Mouse (Mus musculus): ENCODE results near the gene Dop1a. TPM values are rescaled to one million over a fixed set of nuclear protein-coding genes. Genes with fewer than 3 reads are reported as not detected.

The Dop1a gene
- polyA plus RNA-seq, 1 experiment from 2014 or later, result 18.5 TPM

DNA sequence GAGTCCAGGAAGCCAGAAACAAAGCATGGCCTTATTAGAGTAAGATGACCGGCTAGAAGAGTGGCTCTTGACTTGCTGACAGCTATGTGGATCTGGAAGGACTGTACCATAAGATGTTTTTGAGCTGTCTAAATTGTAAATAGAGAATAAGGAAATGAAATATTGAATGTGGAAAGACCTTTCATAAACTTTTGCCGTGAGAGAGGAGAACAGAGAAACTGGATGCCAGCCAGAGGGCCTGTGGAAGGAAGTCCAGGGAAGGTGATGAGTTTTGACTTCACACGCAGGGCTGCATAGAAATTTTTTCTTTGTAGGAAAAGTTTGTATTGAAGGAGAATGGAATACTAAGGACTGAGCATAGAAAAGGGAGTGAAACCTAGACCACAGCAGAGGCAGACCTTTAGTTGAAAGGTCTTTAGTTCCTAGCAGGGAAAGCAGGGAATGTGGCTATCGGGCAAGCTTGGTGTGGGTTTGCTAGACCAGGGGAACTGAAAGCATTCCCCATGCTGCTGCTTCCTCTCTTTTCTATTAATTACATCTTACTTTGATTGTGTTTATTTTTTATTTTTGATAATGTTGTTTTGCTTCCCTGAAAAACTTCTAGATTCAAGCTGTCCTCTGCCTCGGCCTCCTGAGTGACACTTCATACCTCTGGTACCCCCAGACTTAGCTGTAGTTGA lies 11.6 kb downstream of the Dop1a start:
- Histone ChIP-seq H3K4me2 (replicated peaks; ENCODE audit: low read depth, low read length) (no peak overlapping the region), H3K4me1 (ENCODE audit: control insufficient read depth, insufficient read depth, low read length) (no peaks in the 10 kb centered on the region), H3K27ac (ENCODE audit: low read depth, low read length) (no peak overlapping the region), H3K36me3 (ENCODE audit: control insufficient read depth, insufficient read depth, low read length) (no peaks in the 10 kb centered on the region), H3K9me3 (ENCODE audit: control insufficient read depth, low read length) (no peaks in the 10 kb centered on the region), H3K9ac (ENCODE audit: low read depth, low read length) (no peak overlapping the region), H3K27me3 (ENCODE audit: control insufficient read depth, insufficient read depth, low read length) (no peaks in the 10 kb centered on the region), H3K4me3 (ENCODE audit: low read length) (no peak overlapping the region)
- no peak for ATAC-seq (ENCODE audit: low FRiP score, low TSS enrichment)
- 81% methylated on average over 5 of the region's 5 CpGs for WGBS

DNA sequence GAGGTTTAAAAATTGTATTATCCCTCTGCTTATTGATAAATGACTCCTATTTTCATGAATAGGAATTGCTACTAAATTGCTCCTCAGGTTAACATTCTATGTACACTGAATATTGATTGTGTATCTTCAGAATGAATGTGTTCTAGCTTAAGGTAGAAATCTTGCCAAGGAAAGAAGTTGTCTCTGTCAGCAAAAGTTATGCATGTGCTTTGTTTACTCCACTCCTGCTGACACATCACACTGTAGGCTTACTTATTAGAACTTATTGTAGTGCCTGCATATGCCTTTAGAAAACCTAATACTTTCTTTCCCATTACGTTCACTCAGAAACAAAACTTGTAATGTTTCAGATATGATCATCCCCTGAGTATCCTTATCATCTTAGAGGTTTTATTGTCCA lies 15.3 kb downstream of the Dop1a start:
- Histone ChIP-seq H3K27ac (ENCODE audit: low read depth, low read length) (no peak overlapping the region), H3K4me3 (ENCODE audit: low read length) (no peak overlapping the region)
- WGBS, result 94% methylated on average over 1 of the region's 1 CpGs

DNA sequence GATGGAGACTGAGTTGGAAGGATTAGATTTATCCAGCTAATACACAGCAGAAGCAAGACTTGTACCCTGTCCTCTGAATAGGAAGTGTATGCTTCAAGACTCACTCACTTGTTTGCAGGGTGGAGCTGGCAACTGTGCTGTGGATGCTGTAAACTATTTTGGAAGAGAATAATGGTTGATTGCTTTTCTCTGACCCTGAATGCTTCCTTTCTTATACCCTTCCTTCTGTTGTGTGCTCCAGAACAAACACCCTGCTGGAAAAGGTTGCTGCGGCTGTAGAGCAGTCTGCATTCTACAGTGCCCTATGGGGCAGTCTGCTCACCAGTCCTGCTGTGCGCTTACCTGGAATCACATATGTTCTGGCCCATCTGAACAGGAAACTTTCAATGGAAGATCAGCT lies 24.8 kb downstream of the Dop1a start:
- no peak overlapping the region for H3K27ac ChIP-seq (ENCODE audit: low read depth, low read length)
- H3K4me1 ChIP-seq (ENCODE audit: control insufficient read depth, insufficient read depth, low read length), result no peaks in the 10 kb centered on the region
- peaks cover 10% of the 10 kb centered on the region; the same call in 1 of the 2 replicates for H3K36me3 ChIP-seq (ENCODE audit: control insufficient read depth, insufficient read depth, low read length)
- no peak overlapping the region for H3K4me3 ChIP-seq (ENCODE audit: low read length)
- H3K4me2 ChIP-seq (replicated peaks; ENCODE audit: low read depth, low read length), result no peak overlapping the region
- ATAC-seq (ENCODE audit: low FRiP score, low TSS enrichment), result no peak
- H3K9ac ChIP-seq (ENCODE audit: low read depth, low read length), result no peak overlapping the region
- WGBS, result 96% methylated on average over 2 of the region's 2 CpGs
- no peaks in the 10 kb centered on the region for H3K9me3 ChIP-seq (ENCODE audit: control insufficient read depth, low read length)
- no peaks in the 10 kb centered on the region for H3K27me3 ChIP-seq (ENCODE audit: control insufficient read depth, insufficient read depth, low read length)

More for the DNA sequence above, 15.3 kb downstream of the Dop1a start:
- no peak for ATAC-seq (ENCODE audit: low FRiP score, low TSS enrichment)
- H3K9me3 ChIP-seq (ENCODE audit: control insufficient read depth, low read length), result no peaks in the 10 kb centered on the region
- H3K9ac ChIP-seq (ENCODE audit: low read depth, low read length), result no peak overlapping the region
- no peaks in the 10 kb centered on the region for H3K4me1 ChIP-seq (ENCODE audit: control insufficient read depth, insufficient read depth, low read length)
- H3K4me2 ChIP-seq (replicated peaks; ENCODE audit: low read depth, low read length), result no peak overlapping the region
- H3K36me3 ChIP-seq (ENCODE audit: control insufficient read depth, insufficient read depth, low read length), result no peaks in the 10 kb centered on the region
- H3K27me3 ChIP-seq (ENCODE audit: control insufficient read depth, insufficient read depth, low read length), result no peaks in the 10 kb centered on the region

DNA sequence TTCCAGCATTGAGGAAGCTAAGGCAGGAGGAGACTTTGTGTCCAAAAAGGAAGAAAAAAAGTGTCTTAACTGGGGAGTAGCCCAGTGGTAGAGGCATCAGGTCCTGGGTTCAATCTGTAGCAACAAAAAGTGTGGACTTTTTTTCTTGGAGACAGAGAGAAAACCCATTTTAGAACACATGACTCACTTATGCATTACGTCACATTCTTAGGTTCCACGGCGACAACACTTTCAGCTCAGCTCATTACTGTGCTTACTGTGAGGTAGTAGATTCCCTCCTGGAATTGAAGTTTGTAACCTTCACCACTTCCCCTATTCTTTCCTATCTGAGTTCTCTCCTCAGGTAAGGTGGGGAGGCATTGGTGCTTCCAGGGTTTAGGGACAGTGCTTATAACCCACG lies 29.3 kb downstream of the Dop1a start:
- ATAC-seq (ENCODE audit: low FRiP score, low TSS enrichment), result no peak
- Histone ChIP-seq H3K9ac (ENCODE audit: low read depth, low read length) (no peak overlapping the region), H3K4me1 (ENCODE audit: control insufficient read depth, insufficient read depth, low read length) (no peaks in the 10 kb centered on the region), H3K4me2 (replicated peaks; ENCODE audit: low read depth, low read length) (no peak overlapping the region), H3K36me3 (ENCODE audit: control insufficient read depth, insufficient read depth, low read length) (peaks cover 13% of the 10 kb centered on the region; the same call in 1 of the 2 replicates), H3K27me3 (ENCODE audit: control insufficient read depth, insufficient read depth, low read length) (no peaks in the 10 kb centered on the region), H3K4me3 (ENCODE audit: low read length) (no peak overlapping the region), H3K27ac (ENCODE audit: low read depth, low read length) (no peak overlapping the region), H3K9me3 (ENCODE audit: control insufficient read depth, low read length) (no peaks in the 10 kb centered on the region)
- 95% methylated on average over 4 of the region's 4 CpGs for WGBS

DNA sequence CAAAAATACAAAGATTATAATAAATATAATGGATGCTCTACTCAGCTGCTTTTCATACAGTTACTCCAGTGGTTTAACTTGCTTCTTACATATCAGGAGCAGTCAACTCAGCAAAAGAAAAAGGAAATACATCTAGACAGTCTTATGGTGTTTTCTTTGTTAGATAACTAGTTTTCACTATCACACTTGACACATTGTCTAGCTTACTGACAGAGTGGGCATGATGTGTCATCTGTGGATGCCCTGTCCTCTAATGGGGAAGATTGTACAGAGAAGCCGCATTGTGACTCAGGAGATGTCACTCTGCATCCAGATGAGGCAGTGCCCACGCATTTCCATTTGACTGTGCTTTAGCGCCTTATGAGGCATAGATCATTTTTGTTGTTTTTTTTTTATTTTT lies 32.1 kb downstream of the Dop1a start:
- Histone ChIP-seq H3K36me3 (ENCODE audit: control insufficient read depth, insufficient read depth, low read length) (peaks cover 6% of the 10 kb centered on the region; the same call in 1 of the 2 replicates), H3K4me3 (ENCODE audit: low read length) (no peak overlapping the region), H3K27me3 (ENCODE audit: control insufficient read depth, insufficient read depth, low read length) (no peaks in the 10 kb centered on the region), H3K27ac (ENCODE audit: low read depth, low read length) (no peak overlapping the region), H3K4me1 (ENCODE audit: control insufficient read depth, insufficient read depth, low read length) (no peaks in the 10 kb centered on the region), H3K9ac (ENCODE audit: low read depth, low read length) (no peak overlapping the region), H3K9me3 (ENCODE audit: control insufficient read depth, low read length) (no peaks in the 10 kb centered on the region), H3K4me2 (replicated peaks; ENCODE audit: low read depth, low read length) (no peak overlapping the region)
- WGBS, result 97% methylated on average over 3 of the region's 3 CpGs
- no peak for ATAC-seq (ENCODE audit: low FRiP score, low TSS enrichment)

DNA sequence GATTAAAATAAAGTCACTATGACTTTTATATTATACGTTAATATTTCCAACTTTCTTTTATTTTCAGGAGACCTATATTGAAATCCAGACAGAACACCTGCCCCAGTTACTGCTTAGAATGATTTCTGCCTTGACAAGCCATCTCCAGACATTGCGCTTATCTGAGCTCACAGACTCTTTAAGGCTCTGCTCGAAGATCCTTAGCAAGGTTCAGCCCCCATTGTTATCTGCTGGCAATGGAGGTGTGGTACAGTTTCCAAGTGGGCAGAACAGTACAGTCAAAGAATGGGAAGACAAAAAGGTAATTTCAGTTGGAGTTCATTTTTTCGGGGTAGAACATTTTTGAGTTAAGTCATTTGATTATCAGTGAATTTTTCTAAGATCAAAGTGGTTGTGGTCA lies 40.5 kb downstream of the Dop1a start:
- no peak for ATAC-seq (ENCODE audit: low FRiP score, low TSS enrichment)
- Histone ChIP-seq H3K27me3 (ENCODE audit: control insufficient read depth, insufficient read depth, low read length) (no peaks in the 10 kb centered on the region), H3K36me3 (ENCODE audit: control insufficient read depth, insufficient read depth, low read length) (peaks cover 5% of the 10 kb centered on the region), H3K9ac (ENCODE audit: low read depth, low read length) (no peak overlapping the region), H3K4me2 (replicated peaks; ENCODE audit: low read depth, low read length) (no peak overlapping the region), H3K27ac (ENCODE audit: low read depth, low read length) (no peak overlapping the region), H3K4me1 (ENCODE audit: control insufficient read depth, insufficient read depth, low read length) (no peaks in the 10 kb centered on the region), H3K4me3 (ENCODE audit: low read length) (no peak overlapping the region), H3K9me3 (ENCODE audit: control insufficient read depth, low read length) (no peaks in the 10 kb centered on the region)
- WGBS, result 94% methylated on average over 4 of the region's 4 CpGs

DNA sequence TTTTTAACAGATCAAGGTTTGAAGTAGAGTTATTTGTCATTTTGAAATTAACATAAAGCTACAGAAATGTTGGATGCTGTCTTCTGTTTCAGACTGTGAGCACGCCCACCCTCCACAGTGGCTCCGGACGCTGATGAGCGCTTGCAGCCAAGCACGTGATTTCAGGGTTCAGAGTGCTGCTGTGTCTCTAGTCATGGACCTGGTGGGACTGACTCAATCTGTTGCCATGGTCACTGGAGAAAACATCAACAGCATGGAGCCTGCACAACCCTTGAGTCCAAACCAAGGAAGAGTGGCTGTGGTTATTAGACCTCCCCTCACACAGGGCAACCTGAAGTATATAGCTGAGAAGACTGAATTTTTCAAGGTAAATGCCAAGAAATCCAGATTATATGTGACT lies 46.8 kb downstream of the Dop1a start:
- H3K9ac ChIP-seq (ENCODE audit: low read depth, low read length), result no peak overlapping the region
- H3K9me3 ChIP-seq (ENCODE audit: control insufficient read depth, low read length), result no peaks in the 10 kb centered on the region
- no peaks in the 10 kb centered on the region for H3K27me3 ChIP-seq (ENCODE audit: control insufficient read depth, insufficient read depth, low read length)
- no peaks in the 10 kb centered on the region for H3K4me1 ChIP-seq (ENCODE audit: control insufficient read depth, insufficient read depth, low read length)
- H3K36me3 ChIP-seq (ENCODE audit: control insufficient read depth, insufficient read depth, low read length), result peaks cover 37% of the 10 kb centered on the region
- no peak for ATAC-seq (ENCODE audit: low FRiP score, low TSS enrichment)
- H3K4me2 ChIP-seq (replicated peaks; ENCODE audit: low read depth, low read length), result no peak overlapping the region
- H3K27ac ChIP-seq (ENCODE audit: low read depth, low read length), result no peak overlapping the region
- whole genome bisulfite sequencing, result 81% methylated on average over 5 of the region's 5 CpGs
- no peak overlapping the region for H3K4me3 ChIP-seq (ENCODE audit: low read length)

DNA sequence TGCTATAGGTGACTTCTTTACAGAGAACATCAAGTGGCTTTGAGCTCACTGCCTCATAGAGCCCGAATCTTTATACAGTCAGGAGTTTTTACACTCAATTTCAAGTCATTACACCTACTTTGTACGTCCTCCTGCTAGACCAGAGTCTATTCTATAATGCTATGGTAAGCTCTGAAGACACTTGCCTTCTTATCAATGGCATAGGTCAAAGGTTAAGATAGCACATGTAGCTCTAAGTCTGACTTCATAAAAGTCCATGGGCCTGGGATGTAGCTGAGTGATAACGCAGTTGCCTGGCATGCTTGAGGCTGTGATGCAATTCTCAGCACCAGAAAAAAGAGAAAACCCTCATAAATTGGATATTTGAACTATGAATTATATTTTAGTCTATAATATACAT lies 47.4 kb downstream of the Dop1a start:
- no peaks in the 10 kb centered on the region for H3K9me3 ChIP-seq (ENCODE audit: control insufficient read depth, low read length)
- no peak for ATAC-seq (ENCODE audit: low FRiP score, low TSS enrichment)
- no peak overlapping the region for H3K4me3 ChIP-seq (ENCODE audit: low read length)
- no peak overlapping the region for H3K4me2 ChIP-seq (replicated peaks; ENCODE audit: low read depth, low read length)
- 91% methylated on average over 3 of the region's 3 CpGs for WGBS
- no peaks in the 10 kb centered on the region for H3K27me3 ChIP-seq (ENCODE audit: control insufficient read depth, insufficient read depth, low read length)
- no peak overlapping the region for H3K27ac ChIP-seq (ENCODE audit: low read depth, low read length)
- no peaks in the 10 kb centered on the region for H3K4me1 ChIP-seq (ENCODE audit: control insufficient read depth, insufficient read depth, low read length)
- peaks cover 37% of the 10 kb centered on the region for H3K36me3 ChIP-seq (ENCODE audit: control insufficient read depth, insufficient read depth, low read length)
- H3K9ac ChIP-seq (ENCODE audit: low read depth, low read length), result no peak overlapping the region

DNA sequence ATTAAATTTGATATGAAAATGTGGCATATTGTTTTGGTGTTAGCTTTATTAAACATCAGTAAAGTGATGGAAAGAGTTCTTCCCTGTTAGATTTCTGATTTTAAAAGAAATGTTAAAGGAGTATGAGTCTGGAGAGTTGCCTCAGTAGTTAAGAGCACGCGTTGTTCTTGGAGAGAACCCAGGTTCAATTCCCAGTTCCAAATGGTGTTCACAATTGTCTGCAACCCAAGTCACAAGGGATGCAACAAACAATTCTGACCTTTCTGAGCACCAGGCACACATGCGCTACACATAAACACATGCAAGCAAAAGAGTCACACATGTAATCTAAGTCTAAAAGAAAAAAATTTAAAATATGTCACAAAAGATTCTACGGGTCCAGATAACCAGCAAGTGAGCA lies 47.8 kb downstream of the Dop1a start:
- Histone ChIP-seq H3K36me3 (ENCODE audit: control insufficient read depth, insufficient read depth, low read length) (peaks cover 37% of the 10 kb centered on the region), H3K27ac (ENCODE audit: low read depth, low read length) (no peak overlapping the region), H3K4me3 (ENCODE audit: low read length) (no peak overlapping the region), H3K27me3 (ENCODE audit: control insufficient read depth, insufficient read depth, low read length) (no peaks in the 10 kb centered on the region), H3K9me3 (ENCODE audit: control insufficient read depth, low read length) (no peaks in the 10 kb centered on the region), H3K4me2 (replicated peaks; ENCODE audit: low read depth, low read length) (no peak overlapping the region), H3K4me1 (ENCODE audit: control insufficient read depth, insufficient read depth, low read length) (no peaks in the 10 kb centered on the region), H3K9ac (ENCODE audit: low read depth, low read length) (no peak overlapping the region)
- whole genome bisulfite sequencing, result 95% methylated on average over 4 of the region's 4 CpGs
- no peak for ATAC-seq (ENCODE audit: low FRiP score, low TSS enrichment)
